Mouse (Mus musculus) MN1 (cell line): ENCODE measurements around the gene Slc41a1.

Experiments used
- DNase-seq: peaks from one replicate; pipeline ENCODE4 v3.0.0-alpha.2; 2016; ENCODE audit warnings: low spot score

Slc41a1 gene

DNA sequence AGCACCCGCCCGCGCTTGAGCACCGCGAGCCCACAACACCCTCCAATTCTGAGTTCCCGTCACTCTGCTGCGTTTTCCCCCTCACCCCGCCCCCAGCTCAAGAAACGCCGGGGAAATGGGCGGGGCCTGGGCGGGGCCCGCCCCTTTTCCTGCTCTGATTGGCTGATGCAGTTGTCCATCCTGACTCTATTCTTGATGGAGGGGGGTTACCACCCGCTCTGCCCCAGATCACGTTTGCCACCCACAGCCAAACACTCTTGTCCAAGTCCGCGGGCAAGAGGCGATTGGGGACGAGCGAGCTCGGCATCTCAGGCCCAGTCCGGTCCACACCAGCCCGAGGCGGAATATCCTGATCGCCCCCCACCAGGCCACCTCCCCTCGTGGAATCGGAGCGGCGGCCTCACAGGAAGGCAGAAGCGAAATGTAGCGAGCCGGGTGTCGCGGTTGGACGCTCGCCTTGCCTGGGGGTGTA, 530 bp downstream of the Slc41a1 start:
- DNase-seq = peak; percentile 94

DNA sequence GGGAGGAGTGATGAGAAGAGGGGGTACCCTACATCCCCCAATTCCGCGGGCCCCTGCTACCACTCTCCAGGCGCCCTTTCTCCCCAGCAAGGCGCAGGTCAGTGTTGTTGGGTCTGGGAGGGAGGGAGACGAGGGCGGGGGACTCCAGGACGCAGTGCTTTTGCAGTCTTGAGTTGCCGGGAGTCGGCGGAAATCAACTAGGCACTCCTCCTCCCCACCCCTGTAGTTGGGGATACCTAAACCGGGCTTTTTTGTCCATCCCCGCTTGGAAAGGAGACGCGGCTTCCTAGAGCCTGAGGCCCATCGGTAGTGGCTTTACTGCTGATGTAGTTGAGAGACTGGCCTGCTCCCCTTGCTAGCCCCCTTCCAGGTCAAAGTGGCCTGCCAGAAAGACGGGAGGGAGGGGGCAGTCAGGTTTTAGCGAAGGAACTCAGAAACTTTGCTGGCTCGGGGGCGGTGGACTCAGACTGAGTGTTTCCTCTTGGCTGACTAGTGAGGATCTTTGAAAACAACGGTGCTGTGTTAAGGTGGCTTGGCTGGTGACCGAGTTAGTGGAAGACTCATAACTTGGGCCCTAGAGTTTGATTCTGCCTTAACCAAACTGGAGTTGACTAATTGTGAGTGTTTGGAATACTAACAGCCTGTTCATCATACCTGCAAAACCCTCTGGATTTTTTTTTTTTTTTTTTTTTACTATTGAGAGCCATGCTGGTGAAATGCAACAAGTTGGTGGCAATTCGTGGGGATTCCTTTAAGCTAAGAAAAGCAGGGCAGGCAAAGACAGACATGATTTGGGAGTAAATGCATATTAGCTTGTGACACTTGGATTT, 1.2 kb downstream of the Slc41a1 start:
- peak; percentile 24 for DNase-seq

DNA sequence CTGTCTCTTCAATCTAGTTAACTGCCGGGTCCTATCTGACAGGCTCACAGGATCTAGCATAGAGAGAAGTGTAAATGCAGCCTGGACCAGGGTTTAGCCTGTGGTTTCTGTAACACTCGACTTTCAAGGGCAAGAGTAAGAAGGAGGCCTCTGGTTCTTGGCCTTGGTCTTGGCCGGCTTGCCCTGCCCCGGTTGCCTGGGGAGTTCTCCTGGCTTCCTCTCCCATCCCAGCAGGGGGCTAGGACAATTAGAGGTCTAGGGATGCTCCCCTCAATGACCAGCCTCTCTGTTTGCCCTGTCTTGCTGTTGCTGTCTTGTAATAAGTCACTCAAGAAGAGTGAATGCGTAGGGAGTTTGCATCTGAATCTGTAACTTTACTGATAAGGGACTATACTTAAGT, 2.0 kb downstream of the Slc41a1 start:
- no peak for DNase-seq

DNA sequence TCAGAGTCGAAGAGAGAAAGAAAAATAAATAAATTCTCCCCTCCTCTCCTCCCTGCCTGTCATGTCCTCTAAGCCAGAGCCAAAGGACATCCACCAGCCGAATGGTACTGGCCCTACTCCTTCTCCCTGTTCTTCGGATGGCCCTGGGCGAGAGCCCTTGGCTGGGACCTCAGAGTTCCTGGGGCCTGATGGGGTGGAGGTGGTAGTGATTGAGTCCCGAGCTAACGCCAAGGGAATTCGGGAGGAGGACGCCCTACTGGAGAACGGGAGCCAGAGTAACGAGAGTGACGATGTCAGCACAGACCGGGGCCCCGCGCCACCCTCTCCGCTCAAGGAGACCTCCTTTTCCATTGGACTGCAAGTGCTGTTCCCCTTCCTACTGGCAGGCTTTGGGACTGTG, 3.3 kb downstream of the Slc41a1 start:
- DNase-seq = no peak

DNA sequence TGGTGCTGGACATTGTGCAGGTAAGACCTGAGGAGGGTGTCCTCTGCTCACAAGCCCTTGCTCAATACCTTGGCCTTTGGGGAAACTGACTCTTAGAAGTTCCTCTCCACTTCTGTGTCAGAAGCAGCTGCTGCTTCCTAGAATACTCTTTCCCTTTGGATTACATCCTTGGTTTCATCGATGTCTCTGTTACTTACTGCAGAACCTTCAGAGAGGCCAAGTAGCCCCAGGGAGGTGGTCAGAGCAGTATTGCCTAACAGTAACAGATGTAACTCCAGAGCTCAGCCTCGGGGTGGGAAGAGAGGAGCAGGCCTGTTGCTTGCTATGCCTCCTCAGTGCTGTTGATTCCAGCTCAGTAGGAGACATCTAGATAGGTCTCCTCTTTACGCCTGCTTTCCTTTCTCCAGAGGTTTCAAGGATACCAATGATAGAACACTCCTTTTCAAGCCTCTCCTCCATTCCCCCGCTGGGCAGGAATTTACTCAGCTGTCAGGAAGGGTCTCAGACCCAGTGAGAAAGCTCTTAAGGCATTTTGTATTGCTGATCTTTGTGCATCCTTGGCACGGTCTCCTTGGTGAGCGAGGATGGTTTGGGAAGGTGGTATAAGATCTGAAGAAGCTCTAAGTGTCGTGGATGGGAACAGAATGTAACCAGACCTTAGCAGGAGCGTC, 3.8 kb downstream of the Slc41a1 start:
- no peak for DNase-seq

DNA sequence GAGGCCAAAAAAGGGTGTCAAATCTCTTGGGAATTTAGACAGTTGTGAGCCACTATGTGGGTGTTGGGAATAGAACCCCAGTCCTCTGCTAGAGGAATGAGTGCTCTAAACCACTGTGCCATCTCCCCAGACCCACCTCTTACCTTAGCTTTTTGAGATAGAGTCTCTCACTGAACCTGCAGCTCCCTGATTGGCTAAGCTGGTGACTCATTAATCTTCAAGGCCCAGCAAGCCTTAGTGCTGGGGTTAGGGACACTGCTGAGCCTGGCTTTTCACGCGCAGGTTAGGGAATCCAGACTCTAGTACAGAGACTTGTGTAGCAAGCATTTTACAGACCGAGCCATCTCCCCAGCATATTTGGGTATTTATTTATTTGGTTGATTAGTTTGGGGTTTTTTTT, 9.7 kb downstream of the Slc41a1 start:
- no peak for DNase-seq

DNA sequence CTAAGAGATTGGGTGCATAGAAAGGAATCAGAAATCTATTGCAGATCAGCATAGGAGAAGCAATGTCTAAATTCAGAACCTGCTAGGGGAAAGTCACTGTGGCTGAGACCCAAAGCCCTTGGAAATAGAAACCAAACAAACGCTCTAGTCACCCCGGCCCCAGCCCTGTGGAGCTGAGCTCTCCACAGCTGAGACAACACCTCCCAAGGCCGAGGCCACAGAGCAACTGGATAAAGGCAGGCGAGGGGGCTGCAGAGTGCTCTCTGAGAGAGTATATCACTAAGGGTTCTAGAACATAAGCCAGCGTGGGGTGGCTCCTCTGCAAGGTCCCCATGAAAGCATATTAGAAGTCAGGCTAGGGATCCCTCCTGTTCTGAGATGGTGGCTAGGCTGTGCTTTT, 11.2 kb downstream of the Slc41a1 start:
- DNase-seq = no peak

DNA sequence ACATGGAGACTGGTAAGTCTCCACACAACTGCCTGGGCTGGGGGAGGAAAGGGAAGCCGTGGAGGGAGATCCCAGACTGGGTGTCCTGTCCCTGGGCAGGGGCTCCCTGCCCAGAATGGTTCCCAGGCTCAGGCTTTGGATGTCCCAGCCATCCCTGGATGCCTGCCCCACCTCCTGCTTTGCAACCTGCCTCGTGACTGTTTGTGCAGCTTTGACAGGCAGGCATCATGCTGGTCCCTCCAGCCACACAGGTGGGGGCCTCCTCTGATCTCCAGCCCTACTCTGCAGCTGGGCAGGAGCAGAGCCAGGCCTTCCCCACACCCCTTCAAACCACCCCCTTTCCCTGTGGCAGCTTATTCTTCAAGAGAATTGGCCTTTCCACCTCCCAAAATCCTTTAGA, 12.0 kb downstream of the Slc41a1 start:
- DNase-seq = no peak

DNA sequence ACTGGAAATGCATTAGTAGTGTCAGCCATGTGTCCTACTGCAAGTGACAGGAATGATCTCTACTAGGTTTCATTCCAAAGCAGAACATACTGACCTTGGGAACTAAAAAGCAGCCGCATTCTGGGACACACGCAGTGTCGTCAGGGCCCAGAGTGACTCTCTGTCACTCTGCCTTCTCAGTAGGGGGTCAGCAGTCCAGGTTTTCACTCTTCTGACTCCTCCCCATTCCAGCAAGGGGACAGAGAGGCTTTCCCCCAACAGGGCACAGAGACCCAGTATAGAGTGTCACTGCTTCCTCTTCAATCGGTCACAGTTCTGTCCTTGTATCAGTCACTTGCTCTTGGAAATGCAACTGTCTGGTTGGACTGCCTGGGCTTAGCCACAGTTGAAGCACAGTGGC, 14.9 kb downstream of the Slc41a1 start:
- no peak for DNase-seq

DNA sequence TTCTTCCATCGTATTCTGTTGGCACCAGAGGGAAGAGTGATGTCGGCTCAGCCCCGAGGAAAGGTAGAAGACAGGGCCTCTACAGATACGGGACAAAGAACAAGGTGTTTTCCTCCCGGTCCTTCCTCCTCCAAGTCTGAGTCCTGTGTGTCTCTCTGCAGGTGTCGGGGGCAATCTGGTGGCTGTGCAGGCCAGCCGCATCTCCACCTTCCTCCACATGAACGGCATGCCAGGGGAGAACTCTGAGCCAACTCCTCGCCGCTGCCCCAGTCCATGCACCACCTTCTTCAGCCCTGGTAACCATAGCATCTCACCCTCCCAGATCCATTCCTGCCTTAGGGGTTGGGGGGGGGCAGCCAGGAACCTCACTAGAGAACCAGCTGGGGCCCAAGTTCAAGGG, 16.5 kb downstream of the Slc41a1 start:
- DNase-seq = no peak

DNA sequence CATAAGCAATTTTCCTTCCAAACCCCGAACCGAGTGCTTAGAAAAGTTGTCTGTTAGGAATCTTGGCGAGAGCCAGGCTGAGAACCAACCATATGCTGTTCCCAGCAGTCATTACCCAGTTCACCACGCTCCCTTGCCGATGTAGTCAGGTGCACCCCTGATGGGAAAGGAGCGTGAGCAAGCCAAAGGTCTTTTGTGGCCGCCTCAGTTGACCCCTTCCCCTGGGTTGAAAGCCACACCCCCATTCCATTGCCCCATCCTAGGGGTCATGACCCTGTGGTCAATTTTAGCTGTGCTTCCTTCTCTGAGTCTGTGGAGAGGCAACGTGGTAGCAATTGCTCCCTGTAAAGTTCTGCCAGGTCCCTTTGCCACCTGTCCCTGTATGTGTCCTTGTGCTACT, 17.6 kb downstream of the Slc41a1 start:
- DNase-seq = no peak

DNA sequence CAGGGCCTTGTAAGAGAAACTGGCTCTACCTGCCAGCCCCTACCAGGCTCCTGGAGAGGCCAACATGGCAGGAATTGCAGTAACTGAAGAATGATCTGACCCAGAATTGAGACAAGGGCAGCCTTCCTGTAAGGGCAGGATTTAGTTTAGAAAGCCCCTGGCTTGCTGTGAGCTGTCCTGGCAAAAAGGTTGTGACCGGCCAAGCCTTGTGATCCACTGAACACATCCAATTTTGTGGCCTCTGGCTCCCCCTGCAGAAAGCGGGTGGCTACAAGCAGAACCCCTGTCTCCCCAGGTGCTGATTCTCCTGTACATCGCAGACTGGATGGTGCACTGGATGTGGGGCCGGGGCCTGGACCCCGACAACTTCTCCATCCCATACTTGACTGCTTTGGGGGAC, 19.0 kb downstream of the Slc41a1 start:
- DNase-seq = peak; percentile 14

DNA sequence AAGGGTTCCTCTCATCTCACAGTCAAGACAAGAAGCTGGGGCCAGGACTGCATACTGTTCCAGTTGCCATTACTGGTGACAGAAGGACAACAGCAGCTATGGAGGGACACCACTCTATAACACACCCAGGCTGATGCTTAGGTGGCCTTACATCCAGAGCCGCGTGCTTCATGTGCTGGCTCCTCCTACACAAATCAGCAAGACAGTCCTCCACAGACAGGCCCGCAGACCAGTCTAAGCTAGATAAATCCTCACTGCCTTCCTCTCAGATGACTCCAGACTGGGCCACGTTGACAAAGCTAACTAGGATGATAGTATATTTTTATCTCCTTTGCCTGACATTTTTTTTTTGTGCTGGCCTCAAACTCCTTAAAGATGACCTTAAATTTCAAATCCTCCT, 34.5 kb downstream of the Slc41a1 start:
- DNase-seq = no peak

DNA sequence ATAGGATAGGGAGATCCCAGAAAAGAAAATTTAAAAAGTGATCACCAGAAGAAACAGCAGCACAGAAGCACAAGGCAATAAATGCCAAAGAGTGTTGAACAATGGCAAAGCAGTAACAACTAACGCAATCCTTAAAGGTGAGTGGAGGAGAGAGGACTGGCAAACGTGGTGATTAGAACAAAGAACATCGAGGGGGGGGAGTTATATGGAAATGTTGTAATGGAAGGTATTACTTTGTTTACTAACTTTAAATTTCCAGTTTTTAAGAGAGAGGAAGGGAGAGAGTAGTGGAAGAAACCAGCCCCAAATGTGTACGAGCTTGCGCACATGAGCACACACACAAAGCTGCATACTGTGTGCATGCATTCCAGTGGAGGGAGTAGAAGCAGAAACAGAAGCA, 38.3 kb downstream of the Slc41a1 start:
- DNase-seq = no peak

DNA sequence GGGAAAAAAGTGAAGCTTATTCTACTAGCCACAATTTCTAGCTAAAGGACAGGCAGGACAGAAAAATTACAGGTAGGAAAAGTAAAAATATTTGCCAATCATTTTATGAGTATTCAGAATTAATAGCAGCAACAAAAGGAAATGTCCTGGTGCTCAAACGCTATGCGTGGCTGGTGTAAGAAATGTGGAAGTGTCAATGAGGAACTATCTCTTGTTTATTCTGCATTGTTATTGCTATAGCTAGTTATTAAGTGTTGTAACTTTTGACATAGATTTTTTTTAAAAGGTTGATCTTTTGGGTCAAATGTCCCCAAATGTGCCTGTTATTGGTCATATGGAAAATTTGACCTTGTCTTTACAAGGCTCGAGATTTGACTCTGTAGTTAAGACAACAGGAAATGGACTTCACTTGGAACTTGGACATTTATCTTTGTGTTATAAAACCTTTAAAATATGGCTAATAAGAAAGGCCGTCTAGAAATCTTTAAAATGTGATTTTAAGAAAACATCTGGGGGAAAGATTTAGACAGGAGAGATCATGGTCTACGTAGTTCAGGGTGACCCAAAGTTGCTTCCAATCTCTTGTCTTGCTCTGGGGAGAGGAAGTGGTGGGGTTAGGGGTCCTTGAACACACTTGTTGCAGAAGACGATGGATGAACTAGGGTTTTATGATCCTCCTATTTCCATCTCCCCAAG, 39.2 kb downstream of the Slc41a1 start:
- no peak for DNase-seq

DNA sequence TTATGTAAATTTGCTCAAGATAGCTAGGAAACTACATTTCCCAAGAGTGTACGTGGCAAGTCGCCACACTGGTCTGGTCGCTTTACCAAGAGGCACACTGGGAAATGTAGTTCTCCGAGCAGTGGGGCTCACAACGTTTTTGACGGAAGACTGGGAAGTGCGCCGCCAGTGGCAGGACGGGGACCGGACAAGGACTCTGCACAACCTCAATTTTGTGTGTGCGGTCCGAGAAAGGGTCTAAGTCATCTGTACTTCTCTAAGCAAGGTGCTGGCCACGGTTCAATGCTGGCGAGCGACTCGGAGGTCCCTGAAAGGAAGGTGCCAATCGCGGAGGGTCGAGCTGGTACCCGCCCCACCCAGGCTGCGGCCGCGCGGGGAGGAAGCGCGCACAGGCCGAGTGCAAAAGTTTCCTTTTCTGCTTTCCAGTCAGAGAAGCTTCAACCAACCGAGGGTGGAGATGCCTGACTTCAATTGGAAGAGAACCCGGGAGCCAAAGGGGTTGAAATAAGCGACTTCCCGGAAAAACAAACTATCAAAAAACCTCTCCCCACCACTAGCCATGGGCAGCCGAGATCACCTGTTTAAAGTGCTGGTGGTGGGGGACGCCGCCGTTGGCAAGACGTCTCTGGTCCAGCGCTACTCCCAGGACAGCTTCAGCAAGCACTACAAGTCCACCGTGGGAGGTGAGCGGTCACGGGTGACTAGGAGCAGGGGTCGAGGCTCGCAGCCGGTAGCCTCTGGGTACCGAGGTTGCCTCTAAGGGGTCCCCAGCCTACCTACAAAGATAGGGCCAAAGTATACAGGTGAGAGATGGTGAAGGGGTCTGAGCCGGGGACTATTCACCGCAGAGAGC, 40.0 kb downstream of the Slc41a1 start, which contains the start of gene Rab29:
TSS of gene Rab29 (plus strand) at position 132 of the 853 bp plus-strand sequence.
- no peak for DNase-seq

DNA sequence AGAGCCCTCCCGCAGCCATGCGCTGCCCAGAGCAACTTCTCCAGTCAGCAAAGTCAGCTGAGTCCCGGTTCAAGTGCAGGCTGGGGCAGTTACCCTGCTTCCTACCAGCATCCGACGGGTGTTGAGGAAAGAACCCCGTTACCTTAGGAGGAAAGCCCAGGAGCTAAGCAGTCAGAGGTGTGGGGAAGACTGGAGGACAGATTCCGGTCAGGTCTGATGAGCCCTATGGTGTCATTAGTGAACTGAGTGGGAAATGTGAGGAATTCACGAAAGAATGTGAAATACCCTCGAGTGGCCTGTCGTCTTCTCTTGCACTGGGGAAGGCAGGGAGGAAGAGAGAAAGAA, 40.6 kb downstream of the Slc41a1 start:
- DNase-seq = no peak

DNA sequence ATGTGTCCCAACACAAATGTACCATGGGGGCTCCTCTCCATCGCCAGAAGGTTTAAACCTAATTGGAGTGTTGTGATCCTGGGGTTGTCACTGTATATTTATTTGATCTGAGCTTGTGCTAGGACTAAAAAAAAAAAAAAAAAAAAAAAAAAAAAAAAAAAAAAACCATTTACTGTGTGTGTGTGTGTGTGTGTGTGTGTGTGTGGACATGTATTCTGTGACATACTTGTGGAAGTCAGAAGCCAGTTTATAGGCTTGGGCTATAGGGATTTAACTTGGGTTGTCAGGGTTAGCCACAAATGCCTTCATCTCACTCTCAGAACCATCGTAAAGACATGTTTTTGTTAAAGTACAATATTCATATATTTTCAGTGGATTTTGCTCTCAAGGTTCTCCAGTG, 42.3 kb downstream of the Slc41a1 start:
- no peak for DNase-seq

DNA sequence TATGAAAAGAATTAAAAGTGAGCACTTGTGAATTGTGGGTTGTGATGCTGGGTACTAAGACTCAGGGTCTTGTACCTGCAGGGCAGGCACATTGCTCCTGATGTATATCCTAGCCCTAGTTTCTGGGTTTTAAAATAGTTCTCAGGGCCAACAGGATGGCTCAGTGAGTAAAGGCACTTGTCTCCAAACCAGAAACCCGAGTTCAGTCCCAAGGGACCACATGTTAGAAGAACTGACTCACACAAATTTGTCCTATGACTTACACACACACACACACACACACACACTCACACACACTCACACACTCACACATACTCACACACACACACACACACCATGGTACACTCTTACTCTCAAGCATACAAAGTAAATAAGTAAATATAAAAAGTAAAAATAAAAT, 45.6 kb downstream of the Slc41a1 start:
- no peak for DNase-seq

DNA sequence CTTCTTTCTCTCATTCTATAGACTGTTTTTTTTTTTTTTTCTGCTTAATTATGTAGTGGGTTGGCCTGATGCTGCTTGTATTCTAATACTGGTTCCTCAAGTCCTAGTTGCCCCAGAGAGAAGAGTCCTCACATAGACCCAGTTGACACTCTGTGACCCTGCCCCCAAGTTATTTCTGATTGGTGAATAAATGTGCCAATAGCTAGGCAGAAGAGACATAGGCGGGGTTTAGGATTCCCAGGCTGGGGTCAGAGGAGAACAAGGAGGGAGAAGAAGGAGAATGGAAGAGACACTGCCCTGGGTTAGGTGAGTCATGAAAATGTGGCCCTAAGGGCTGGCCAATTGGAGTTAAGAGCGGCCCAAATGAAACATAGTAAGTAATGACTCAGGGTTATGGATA, 52.5 kb downstream of the Slc41a1 start:
- no peak for DNase-seq

DNA sequence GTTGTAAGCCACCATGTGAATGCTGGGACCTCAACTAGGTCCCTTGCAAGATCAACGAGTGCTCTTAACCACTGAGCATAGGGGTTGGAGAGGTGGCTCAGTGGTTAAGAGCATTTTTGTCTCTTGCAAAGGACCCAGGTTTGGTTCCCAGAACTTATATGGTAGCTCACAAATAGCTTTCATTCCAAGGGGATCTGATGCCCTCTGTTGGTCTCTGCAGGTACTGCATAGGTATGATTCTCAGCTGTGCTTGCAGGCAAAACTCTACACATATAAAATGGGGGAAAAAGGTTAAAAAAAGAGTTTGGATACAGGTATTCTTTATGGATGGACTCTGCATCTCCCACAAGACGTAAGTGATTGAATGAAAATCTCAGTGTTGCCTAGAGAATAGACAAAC, 55.5 kb downstream of the Slc41a1 start:
- peak; percentile 28 for DNase-seq

DNA sequence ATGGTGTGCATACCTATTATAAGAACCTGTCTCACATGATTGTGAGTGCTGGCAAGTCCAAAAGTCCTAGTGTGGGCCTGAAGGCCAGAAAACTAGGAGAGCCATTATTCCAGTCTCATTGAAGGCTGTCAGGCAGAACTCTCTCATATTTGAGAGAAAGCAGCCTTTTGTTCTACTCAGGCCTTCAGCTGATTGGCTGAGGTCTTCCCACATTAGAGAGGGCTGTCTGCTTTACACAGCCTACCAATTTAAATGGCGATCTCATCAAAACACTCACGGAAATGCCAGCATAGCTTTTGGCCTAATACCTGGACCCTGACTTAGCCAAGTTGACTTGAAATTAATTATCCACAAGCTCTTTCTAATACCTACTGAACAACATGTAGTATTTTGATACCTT, 58.9 kb downstream of the Slc41a1 start:
- no peak for DNase-seq
